Mouse (Mus musculus): Measurements from ENCODE around the gene Mipol1.

The Mipol1 gene

DNA sequence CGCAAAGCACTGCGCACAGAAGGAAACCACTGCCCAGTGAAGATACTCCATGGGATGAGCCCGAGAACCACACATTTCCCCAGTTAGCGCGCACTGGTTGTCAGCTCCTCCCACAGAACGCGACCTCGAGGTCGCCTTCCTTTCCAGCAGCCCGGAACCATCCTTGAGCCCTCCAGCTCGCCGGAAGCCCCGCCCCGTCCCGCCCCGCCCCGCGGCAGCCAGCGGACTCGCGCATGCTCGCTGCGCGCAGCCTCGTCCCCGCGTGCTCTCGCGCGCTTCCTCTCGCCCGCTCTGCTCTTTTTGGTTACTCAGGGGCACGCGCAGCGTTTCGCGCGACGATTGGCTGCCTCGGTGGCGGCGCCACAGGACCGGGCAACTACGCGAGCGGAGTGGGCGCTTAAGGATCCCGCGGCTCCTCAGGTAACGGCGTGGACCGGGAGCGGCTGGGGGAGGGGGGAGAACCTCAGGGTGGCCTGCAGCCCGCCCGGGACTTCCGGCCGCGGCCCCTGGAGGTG lies at the start of gene Mipol1, which contains the start of gene Prps1l3:
TSS of gene Mipol1 (plus strand) at position 236 of the 515 bp plus-strand sequence.
TSS of gene Prps1l3 (plus strand) at position 221 of the 515 bp plus-strand sequence.
- DNase-seq = peak; percentile 92 to 95

DNA sequence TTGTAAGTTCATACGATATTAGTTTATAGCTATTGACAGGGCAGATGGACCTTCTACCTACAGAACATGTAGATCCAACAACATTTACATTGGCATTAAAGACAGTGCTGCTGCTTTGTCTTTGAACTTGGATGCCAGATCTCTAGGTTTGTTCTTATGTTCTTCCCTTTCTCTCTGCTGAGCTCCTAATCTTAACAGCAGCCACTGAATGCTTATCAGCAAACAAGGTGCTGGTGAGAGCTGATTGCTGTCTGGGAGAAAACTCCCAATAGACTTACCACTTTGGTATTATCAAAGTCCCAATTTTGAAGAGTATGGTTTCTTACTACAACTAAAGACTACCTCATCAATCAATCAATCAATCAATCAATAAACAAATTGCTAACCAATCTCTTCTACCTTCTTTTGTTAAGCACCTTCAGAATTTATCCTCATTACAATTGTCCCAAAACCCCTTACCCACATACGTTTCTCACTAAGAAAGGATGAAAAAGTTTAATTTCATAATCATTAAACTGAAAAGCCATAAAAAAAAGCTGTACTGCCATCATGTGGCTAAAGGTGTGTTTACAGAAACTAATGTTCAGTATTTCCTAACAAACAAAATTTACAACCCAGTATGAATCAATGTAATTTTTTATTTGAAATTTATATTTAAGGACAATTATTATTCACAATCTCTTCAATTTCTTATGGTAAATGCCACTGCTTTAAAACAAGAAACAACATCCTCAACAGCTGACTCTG lies 45.7 kb upstream of the Mipol1 start:
- peak in 1 of 2 experiments; percentile 6 for DNase-seq

DNA sequence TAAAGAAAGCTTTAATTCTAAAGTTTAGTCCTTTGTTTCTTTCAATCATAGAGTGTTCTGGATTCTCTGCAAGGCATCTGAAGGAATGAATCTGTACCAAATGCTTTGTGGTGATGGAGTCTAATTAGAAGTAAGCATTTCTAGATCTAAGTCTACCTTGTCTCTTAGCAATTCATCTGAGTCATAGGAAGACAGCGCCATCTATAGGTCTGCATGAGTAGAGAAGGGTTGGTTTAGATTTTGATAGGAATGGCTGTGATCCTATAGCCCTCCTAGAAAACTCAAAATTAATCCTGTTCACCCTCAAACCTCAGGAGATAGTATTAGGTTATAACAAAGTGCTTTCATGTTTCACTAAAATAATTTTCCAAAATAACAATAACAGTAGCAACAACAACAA lies 44.8 kb upstream of the Mipol1 start:
- peak; percentile 7 to 35 for DNase-seq

DNA sequence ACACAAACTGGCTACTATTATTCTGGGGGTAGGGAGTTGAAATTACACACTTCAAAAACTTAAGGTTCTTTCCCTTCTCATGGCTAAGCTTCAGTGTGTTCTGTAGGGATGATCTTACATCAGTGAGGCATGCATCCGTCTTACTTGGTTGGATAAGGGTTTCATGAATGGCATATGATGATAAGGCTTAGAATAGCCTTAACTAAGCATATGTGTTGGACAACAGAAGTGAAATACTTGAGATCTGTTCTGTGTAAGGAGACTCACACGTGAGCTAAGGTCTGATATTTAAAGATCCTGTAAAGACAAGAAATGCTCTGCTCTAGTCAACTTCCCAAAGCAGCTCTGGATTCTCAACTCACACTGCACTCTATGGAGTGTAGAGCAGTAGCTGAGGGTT lies 44.1 kb upstream of the Mipol1 start:
- DNase-seq = no peak

DNA sequence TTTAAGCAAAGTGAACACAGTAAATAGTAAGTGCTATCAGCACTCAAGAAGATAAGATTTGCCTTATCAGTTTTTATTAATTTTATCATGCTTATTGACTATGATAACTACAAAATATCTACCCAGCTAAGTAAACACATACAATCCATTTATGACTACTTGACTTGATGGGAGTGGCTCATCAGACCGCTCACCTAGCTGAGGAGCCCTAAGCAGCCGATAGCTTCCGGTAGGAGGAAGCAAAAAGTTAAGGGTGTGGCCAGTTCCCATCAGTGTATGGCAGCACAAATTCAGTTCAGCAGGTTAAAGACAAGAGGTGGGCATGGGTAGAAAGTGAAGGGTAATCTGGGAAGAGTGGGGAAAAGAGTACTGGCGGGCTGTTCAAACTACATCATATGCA lies 43.2 kb upstream of the Mipol1 start:
- DNase-seq = no peak

DNA sequence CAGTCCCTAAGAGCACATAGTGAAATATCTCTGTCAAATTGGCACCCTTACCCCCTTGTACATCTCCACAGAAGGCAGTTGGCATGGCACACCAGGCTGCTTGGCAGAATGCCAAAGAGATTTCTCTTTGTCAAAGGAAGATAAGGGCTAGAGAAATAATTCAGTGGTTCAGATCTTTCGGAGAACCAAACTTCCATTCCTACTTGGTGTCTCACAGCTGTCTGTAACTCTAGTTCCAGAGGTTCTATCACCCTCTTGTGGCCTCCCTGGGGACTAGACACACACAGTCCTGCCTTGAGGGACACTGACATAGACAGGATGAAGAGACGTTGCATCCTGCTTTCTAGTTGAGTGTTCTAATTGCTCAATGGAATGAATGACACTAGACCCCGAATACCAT lies 35.6 kb upstream of the Mipol1 start:
- DNase-seq = peak; percentile 71 to 73

DNA sequence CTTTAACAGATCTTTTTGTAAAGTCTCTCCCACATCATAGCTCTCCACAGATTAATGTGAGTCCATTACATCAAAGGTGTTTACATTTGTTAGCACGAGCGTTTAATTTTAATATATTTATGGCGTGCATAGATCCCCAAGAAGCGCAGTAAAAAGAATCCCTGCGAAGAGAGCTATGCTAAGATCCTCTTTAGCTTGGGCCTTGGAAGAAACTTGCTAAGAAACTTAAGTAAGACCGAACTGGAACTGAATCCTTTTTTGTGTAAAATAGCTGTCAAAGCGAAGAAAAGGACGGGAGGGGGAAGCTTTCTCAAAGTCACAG lies 34.0 kb upstream of the Mipol1 start:
- no peak for DNase-seq

DNA sequence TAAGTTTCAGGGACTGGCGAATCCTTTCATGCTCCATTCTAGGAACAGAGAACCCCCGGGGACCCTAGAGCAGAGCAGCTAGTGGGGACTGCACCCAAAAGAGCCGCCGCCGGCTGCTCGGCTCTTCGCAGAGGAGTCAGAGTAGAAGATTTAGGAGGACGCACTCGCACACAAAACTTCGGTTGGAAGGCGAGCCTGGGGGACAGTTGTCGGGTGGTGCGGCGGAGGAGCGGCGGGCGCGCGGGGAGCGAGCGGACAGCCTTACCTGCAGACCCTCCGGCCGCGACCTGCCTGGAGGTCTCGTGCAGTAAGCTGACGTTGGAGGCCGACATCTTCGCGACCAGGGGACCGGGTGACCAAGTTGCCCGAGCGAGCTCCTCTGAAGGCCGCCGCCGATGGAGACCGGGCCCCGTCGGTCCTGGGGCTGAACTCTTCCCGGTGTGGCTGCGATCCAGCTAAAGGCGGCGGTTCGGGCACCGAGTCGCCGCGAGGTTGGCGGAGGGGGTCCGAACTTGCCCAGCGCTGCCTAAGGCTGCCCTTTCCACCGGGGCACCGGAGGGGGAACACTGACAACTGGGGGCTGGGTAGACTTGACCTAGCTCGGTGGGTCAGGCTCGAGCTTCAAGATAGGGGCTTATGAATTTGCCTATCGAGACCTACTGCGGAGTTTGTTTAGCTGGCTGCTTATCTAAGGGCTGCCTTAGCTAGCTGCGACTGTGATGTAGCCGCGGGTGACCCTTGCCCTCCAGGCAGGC lies 33.4 kb upstream of the Mipol1 start:
- peak; percentile 53 to 56 for DNase-seq

DNA sequence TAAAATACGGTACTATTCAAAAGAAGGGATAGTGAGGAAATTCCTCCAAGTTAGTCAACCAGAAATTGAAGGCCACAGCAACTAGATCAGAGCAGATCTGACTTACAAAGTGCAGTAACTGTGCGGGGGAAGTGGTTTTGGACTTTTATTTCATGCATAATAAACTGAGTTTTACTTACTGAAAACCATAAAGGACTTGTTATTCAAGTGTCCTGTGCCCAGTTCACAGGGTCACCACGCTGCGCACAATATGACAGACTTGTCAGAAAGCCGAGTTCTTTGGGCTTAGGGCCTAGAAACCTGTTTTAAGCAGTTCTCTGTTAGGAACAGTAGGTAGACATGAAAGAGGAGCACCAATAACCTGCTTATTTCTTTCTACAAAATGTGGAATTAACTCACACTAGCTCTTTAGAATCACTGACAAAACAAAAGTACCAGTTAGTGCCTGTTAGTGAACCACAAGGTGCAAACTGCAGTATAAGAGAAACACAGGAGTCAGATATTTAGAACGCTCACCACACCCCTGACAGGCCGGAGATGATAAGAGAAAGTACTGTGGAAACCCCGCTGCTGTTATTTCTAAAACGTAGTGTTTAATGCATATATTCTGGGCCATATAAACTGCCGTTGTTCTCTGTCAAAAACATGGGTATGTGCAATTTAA lies 32.7 kb upstream of the Mipol1 start, which contains the start of gene Slc25a21:
TSS of gene Slc25a21 (minus strand) at position 110 of the 664 bp plus-strand sequence.
- peak; percentile 7 to 14 for DNase-seq

DNA sequence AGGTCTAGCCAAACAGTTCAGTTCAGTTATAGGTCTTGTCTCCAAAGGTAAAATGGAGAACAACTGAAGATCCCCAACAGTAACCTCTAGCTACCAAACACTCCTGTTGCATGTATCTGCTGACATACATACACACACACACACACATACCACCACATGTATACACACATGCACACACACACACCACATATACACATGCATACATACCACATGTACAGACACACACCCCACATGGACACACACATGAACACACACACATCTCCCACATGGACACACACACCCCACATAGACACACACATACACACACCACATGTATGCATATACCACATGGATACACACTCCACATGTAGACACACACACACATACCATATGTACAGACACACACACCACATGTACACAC lies 32.0 kb upstream of the Mipol1 start:
- DNase-seq = no peak

DNA sequence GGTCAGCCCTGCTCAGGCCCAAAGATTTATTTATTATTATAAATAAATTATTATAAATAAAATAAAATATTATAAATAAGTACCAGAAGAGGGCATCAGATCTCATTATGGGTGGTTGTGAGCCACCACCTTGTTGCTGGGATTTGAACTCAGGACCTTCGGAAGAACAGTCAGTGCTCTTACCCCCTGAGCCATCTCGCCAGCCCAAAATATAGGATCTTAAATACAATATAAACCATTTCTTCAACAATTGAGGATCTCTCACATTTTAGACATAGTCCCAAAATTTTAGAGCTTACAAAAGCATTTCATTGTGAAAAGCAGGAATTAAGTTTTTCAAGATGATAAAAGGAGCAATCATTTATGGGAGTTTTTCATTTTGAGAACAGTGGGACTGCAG lies 30.8 kb upstream of the Mipol1 start:
- DNase-seq = no peak

DNA sequence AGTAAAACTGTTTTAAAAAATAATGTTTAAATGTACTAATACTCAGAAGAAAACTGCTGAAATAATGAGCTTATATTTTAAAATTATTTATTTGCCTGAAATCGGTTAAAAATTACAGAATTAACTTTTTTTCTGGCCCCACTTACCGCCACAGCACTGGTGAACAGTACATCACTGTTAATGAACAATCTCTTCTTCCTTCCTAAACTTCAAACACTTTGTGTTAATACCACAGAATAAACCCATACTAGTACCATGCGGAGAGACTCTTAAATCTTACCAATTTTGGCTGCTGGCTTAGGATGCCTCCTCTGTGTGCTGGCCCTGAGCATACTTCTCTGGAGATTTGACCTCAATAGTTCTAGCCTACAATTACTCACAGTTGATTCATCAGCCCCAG lies 28.3 kb upstream of the Mipol1 start:
- DNase-seq = no peak

DNA sequence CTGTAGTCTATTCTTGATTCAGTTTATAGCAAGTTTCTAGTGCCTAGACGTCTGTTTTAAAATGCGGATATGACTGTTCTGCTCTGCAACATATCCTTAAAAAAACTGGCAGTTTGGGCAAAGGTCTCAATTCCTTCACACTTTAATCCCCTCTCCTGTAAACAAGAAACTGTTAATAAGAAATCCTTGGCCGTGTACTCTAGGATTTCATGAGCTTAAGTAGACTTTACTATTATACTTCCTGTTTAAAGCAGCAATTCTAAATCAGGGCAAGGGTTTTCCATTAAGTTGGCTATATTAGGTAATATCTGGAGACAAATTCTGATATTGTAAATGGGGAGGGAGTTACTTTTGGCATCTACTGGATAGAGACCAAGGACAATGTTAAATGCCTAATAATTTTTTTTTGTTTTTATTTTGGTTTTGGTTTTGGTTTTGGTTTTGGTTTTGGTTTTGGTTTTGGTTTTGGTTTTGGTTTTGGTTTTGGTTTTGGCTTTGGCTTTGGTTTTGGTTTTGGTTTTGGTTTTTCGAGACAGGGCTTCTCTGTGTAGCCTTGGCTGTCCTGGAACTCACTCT lies 25.9 kb upstream of the Mipol1 start:
- DNase-seq = no peak

DNA sequence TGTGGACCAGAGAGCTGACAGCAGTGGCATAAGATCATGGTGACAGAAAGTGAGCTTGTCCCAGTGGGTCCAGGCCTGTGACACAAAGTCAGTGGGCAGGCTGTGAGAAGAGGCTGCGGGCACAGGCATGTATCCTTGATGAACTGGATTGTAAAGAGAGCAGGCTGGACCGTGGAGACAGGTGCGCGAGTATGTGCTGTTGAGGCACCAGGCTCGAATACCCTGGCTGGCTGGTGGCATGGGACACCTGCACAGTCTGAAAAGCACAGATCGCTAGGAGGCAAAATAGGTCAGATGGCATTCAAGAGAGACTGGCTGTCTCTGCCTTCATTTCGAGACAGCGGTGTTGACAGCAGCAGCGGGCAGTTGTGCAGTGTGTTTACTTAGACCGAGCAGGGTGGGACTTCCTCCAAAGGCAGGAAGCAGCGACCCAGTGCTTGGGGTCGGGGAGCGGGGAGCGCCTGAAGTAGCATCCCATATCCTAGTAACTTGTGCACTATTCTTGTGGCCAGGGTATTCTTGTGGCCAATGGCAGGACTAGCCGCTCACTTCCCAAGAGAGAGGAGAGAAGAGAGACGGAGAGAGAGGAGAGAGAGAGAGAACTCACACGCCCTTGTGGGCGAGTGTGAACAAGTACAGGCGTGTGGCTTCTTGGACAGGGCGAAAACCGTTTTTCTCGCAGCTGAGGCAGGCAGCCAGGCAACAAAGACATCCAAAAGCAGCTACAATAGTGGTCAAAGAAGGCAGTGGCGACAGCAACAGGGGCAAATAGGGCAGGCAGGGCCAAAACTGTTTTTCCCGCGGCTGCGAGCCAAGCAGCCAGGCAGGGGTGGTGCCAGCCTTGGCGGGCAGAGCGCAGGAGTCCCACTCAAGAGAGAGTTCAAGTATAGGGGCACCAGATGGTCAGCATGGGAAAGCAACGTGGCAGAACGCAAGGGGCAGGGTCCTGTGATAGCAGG lies 18.6 kb upstream of the Mipol1 start:
- DNase-seq = peak; percentile 83 to 94

DNA sequence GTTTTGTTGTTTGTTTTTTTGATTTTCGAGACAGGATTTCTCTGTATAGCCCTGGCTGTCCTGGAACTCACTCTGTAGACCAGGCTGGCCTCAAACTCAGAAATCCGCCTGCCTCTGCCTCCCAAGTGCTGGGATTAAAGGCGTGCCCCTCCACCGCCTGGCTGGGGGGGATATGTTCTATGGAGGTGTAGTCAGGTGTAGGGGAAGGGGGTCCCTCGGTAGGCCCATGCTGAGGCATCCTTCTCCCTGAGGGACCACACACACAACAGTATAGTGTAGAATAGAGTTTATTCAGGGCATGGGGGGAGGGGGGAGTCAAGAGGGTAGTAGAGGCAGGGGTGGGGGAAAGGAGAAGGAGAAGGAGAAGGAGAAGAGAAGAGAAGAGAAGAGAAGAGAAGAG lies 17.8 kb upstream of the Mipol1 start:
- DNase-seq = peak in 1 of 2 experiments; percentile 5

DNA sequence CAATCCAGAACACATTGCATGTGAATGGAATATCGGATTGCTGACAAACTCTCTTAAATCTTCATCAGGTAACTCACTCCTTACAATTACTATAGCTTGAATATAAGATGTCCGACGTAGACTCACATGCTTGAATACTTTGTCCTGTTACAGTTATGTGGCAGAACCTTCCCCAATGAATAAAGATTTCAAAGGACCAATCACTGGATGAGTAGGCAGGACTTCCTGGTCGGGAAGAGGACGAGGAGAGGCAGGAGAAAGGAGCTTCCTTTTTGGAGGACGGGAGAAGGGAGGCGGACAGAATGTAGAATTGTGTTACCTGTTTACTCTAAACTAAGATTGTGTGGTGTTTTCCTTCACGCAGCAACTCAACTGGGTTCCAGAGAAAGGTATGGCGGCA lies 3.8 kb upstream of the Mipol1 start:
- DNase-seq = no peak

DNA sequence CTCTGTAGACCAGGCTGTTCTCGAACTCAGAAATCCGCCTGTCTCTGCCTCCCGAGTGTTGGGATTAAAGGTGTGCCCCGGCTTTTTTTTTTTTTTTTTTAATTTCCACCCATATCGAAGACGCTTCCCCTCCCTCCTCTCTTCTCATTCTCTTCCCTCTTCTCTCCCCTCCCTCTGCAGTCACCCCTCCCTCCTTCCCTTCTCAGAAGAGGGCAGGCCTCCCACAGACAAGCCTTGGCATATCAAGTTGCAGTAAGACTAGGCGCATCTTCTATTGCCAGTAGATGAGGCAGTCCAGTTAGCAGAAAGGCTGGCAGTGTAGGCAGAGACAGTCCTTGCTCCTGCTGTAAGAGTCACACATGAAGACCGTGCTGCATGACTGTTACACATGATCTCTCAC lies 2.5 kb upstream of the Mipol1 start:
- no peak for DNase-seq

DNA sequence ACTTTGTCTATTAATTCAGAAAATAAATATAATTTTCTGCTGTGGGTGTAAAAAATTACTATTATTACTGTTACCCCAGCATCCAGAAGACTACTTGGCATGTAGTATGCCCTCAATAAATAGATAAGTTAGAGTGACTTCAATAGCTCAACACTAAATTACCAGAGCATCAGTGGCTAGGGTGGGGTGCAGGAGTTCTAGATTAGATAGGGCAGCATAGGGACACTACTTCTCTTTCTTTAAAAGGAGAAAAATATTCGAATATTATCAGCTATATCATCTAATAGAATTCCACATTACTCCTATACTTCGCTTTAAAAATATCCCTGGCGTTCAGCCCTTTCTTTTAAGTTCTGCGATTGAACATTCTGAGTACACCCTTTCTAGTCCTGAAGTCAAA lies 524 bp upstream of the Mipol1 start:
- DNase-seq = no peak

DNA sequence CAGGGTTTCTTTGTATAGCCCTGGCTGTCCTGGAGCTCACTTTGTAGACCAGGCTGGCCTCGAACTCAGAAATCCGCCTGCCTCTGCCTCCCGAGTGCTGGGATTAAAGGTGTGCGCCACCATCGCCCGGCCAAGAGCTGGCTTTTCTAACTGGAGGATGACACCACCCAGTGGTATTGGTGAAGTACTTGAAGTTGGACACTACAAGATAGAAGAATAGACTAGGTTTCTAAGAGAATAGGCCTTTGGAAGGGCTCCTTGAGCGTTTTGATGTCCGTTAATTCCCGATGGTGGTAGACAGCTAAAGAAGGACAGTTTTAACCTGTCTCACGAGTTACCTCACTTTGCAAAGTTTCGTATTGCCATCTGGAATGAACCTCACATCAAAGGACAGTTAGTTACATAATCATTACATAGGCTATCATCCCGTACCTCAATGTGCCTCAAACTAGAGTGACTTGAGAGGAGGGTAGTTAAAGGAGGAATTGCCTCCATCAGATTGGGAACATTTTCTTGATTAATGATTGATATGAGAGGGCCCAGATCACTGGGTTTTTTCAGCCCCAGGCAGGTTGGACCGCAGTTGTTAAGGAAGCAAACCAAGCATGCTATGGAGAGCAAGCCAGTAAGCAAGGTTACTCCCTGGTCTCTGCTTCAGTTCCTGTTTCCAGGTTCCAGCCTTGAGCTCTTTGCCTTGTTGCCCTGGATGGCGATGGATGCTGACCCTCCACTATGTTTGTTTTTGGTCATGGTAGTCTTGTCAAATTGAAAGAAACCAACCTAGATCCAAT lies 1.1 kb downstream of the Mipol1 start:
- DNase-seq = peak; percentile 31 to 42

DNA sequence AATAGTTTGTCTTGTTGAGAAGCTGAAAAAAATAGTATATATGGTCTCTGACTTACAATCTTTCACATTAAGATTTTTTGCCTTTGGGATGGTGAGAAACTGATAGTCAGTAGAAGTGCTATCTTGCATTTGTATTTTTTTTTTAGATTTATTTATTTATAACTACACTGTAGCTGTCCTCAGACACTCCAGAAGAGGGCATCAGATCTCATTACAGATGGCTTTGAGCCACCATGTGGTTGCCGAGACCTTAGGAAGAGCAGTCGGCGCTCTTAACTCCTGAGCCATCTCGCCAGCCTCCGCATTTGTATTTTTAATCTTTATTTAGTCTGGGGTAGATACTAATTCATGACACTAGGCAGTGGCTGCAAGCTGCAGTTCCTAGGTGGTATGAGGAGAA lies 3.2 kb downstream of the Mipol1 start:
- DNase-seq = no peak

Measured in cerebellum, postnatal 10 days (tissue).